Mouse (Mus musculus) adrenal gland, adult 2 months (tissue): ENCODE measurements at regions not wholly inside any gene's neighbourhood (a gene's known extent, or its start where the extent isn't known, plus 50 kb on each side); places are given as distances from the start of the nearest gene placed in this dataset.

ENCODE experiments used
- DNase-seq: peaks from one replicate; pipeline ENCODE4 v3.0.0; 2021

DNA sequence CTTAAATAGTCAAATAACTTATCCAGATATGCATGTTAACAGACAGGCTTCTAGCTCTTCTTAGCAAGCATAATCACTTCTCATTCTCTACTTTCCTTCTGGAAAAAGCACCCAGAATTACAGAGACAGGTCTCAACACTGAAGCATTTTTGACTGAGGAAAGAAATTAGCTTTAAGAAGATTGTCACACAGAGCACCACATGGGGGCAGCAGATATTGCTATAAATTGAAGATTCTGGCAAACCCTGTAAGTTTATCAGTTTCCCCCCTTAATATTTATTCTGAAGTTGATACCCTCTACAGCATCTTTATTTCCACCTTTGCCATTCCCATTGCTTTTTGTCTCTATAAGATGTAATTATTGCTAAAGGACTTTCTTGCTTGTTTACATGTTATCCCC is 83.4 kb upstream of the Lrrc4c start:
- DNase-seq: peak; percentile 2

GRCm38 (mm10) chr2:96239246-96239645 is 78.7 kb upstream of the Lrrc4c start:
- DNase-seq: no peak

- DNase-seq: no peak
Measured at GRCm38 (mm10) chr2:96240543-96241090, 77.4 kb upstream of the Lrrc4c start.

DNA sequence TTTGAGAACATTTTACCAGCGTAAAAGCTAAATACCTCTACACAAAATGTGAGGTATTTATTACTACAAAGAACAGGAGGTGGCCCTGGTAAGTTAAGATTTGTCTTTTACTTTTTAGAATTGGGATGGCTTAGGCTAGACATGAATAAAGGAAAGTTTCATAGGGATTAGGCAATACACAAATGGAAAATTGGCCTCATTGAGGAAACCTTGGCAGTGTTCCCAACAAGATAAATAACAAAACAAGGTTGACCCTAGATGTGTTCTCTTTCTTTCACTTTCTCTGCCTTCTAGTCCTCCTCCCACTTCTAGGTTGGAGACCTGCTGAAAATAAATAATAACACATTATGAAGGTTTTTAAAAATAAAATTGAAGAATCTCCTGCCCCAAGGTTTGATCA is 64.3 kb upstream of the Lrrc4c start:
- peak; percentile 34 for DNase-seq

GRCm38 (mm10) chr2:96256491-96256890 is 61.5 kb upstream of the Lrrc4c start:
- DNase-seq: peak; percentile 6
